Comparison of ENCODE assay signal across 19 mouse cellular contexts in genomic region chr10:8465918-8466317, GRCm38 (mm10). TPM values are rescaled to one million over a fixed set of nuclear protein-coding genes. Genes with fewer than 3 reads are reported as not detected.
DNase-seq lines count a peak whose midpoint lies in the region; ATAC-seq and TF ChIP-seq lines count a peak whose summit lies in the region.
"Had no signal": no experiment of that assay in that cellular context is flagged by ENCODE, and none has a peak within 500 bp of the region (broad histone marks: within the 10 kb centered on the region; RNA-seq: fewer than 3 reads in every experiment).

No protein-coding gene starts in this region.

- peak; percentile 78 for ATAC-seq in lung, postnatal 0 days
- no peak for ATAC-seq in CD4-positive, CD25-positive, alpha-beta regulatory T cell, adult 4 months
- ATAC-seq in midbrain, embryonic 15.5 days (replicated peaks) = no peak
- ATAC-seq: forebrain, embryonic 15.5 days had no signal

- WGBS in lung, postnatal 0 days = 33% methylated on average over 3 of the region's 3 CpGs
- 84% methylated on average over 3 of the region's 3 CpGs for WGBS in midbrain, embryonic 15.5 days

- DNase-seq in heart, adult 8-10 months (ENCODE audit: low spot score) = peak; percentile 31
- no peak for DNase-seq in heart, postnatal 4 days
- DNase-seq in lung, postnatal 0 days (ENCODE audit: low spot score) = peak; percentile 80
- no peak for DNase-seq in lung, postnatal 10 days
- DNase-seq in brain, adult 2 months (ENCODE audit: low read depth, low spot score) = peak; percentile 49
- DNase-seq: adrenal gland, adult 8-10 months; cerebellum, adult 18-20 months; gastrocnemius, adult 2 months; kidney, adult 8-10 months; midbrain, embryonic 14.5 days; thymus, adult 18-20 months had no signal

- H3K27me3 ChIP-seq in lung, postnatal 0 days (replicated peaks; ENCODE audit: insufficient read depth, low read length) = no peaks in the 10 kb centered on the region
- no peaks in the 10 kb centered on the region for H3K27me3 ChIP-seq in midbrain, embryonic 15.5 days (replicated peaks)
- H3K27me3 ChIP-seq: forebrain, embryonic 15.5 days; limb, embryonic 13.5 days; liver, embryonic 15.5 days had no signal

- H3K4me3 ChIP-seq in lung, postnatal 0 days (ENCODE audit: low read depth, low read length) = no peak overlapping the region
- H3K4me3 ChIP-seq in midbrain, embryonic 15.5 days = no peak overlapping the region
- H3K4me3 ChIP-seq: embryonic facial prominence, embryonic 10.5 days; forebrain, embryonic 15.5 days; gastrocnemius, adult 2 months; limb, embryonic 13.5 days; liver, embryonic 15.5 days had no signal

- no peaks in the 10 kb centered on the region for H3K36me3 ChIP-seq in lung, postnatal 0 days (ENCODE audit: insufficient read depth, low read length)
- no peaks in the 10 kb centered on the region for H3K36me3 ChIP-seq in midbrain, embryonic 15.5 days (replicated peaks)
- H3K36me3 ChIP-seq: embryonic facial prominence, embryonic 10.5 days; forebrain, embryonic 15.5 days; G1E; limb, embryonic 13.5 days; liver, embryonic 15.5 days had no signal

- no peak; the same call in 1 of the 2 replicates for TF ChIP-seq EP300 in lung, postnatal 0 days (IDR thresholded peaks at IDR 0.05)

- H3K4me2 ChIP-seq in lung, postnatal 0 days (replicated peaks; ENCODE audit: low read depth, low read length) = no peak overlapping the region
- H3K4me2 ChIP-seq in midbrain, embryonic 15.5 days = no peak overlapping the region
- H3K4me2 ChIP-seq: forebrain, embryonic 15.5 days; heart, embryonic 11.5 days; limb, embryonic 13.5 days; liver, embryonic 15.5 days had no signal

- no peak overlapping the region for H3K9ac ChIP-seq in lung, postnatal 0 days (replicated peaks; ENCODE audit: low read depth)
- H3K9ac ChIP-seq in midbrain, embryonic 15.5 days = no peak overlapping the region
- H3K9ac ChIP-seq: forebrain, embryonic 15.5 days; limb, embryonic 13.5 days; liver, embryonic 15.5 days had no signal

- peaks cover 9% of the 10 kb centered on the region; the same call in 1 of the 2 replicates for H3K4me1 ChIP-seq in lung, postnatal 0 days (ENCODE audit: insufficient read depth, low read depth, low read length)
- no peaks in the 10 kb centered on the region for H3K4me1 ChIP-seq in midbrain, embryonic 15.5 days
- H3K4me1 ChIP-seq: forebrain, embryonic 15.5 days; liver, embryonic 15.5 days had no signal

- no peak overlapping the region for H3K27ac ChIP-seq in lung, postnatal 0 days (ENCODE audit: low read length)
- no peak overlapping the region for H3K27ac ChIP-seq in midbrain, embryonic 15.5 days
- H3K27ac ChIP-seq: embryonic facial prominence, embryonic 10.5 days; forebrain, embryonic 15.5 days; limb, embryonic 13.5 days; liver, embryonic 15.5 days had no signal

- H3K9me3 ChIP-seq in lung, postnatal 0 days (ENCODE audit: low read length) = no peaks in the 10 kb centered on the region
- H3K9me3 ChIP-seq in midbrain, embryonic 15.5 days = no peaks in the 10 kb centered on the region
- H3K9me3 ChIP-seq: embryonic facial prominence, embryonic 10.5 days; forebrain, embryonic 15.5 days; limb, embryonic 13.5 days; liver, embryonic 15.5 days had no signal

- TF ChIP-seq CTCF in lung, postnatal 0 days (IDR thresholded peaks at IDR 0.05) = no peak

RNA-seq across cellular contexts. Expression of gene Ust, which starts 52.7 kb away (rescaled TPM):
- 1 to 10 TPM; 1.2 to 1.8 (median 1.5) TPM for total RNA-seq in heart, adult 8-10 months (2022)
- total RNA-seq in heart, postnatal 4 days (2021) = 1 to 10 TPM; 3.0 to 3.1 TPM
- 6.3 and 6.8 TPM in 2 replicates for polyA plus RNA-seq in lung, postnatal 0 days (2015; fragmentation: Nextera tagmentation; extraction: Ambion mirVana)
- under 1 TPM; 0.44 to 0.63 TPM for polyA plus RNA-seq in CD4-positive, CD25-positive, alpha-beta regulatory T cell, adult 4 months (2017; shearing (Covaris generic))
- 4.5 and 4.9 TPM in 2 replicates for polyA plus RNA-seq in midbrain, embryonic 15.5 days (2015; fragmentation: Nextera tagmentation; extraction: Ambion mirVana)
- polyA plus RNA-seq: G1E had no signal

Comparison
In these comparisons a context has a peak if more than half of its experiments do, and no peak if none do; other contexts are left out.
1. DNase-seq: peak in heart, adult 8-10 months (single experiment), lung, postnatal 0 days (single experiment) and brain, adult 2 months (single experiment); none in heart, postnatal 4 days (single experiment) and lung, postnatal 10 days (single experiment).